Mouse (Mus musculus) neural tube, embryonic 10.5 days (tissue): ENCODE data around the gene Fam163a.
A peak's percentile ranks its signal among the peaks of the same experiment; 100 is the strongest.
"Not testable (repeated sequence)": the region's sequence is repeated elsewhere in the genome, so short reads cannot be mapped to it uniquely, and the experiment has no call there.

ENCODE experiments used
- DNase-seq: peaks from one replicate; pipeline ENCODE4 v3.0.0-alpha.2; 2017; ENCODE audit warnings: low spot score; ENCODE audit errors: extremely low spot score

The Fam163a gene

GRCm38 (mm10) chr1:156085770-156086169, 119.1 kb downstream of the Fam163a start:
- DNase-seq: peak; percentile 42

GRCm38 (mm10) chr1:156084603-156085002, 120.2 kb downstream of the Fam163a start:
- DNase-seq: no peak

GRCm38 (mm10) chr1:156077655-156078054, 127.2 kb downstream of the Fam163a start:
- DNase-seq: no peak

DNA sequence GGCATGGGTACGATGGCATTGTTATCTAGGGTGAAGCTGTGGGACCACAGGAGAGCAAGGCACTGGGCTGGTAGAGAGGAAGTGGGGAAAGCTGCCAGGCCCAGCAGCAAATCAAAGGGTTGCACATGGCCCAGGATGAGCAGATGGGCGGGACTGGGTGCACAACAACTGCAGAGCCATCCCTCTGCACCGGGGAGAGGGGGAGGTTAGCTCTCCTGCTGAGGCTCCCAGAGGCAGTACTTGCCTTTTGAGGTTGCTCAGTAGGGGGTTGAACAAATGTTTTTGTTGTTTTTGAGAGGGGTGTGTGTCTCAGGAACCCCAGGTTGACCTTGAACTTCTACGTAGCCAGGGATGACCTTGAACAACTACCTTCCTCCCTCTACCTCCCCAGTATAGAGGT, 128.4 kb downstream of the Fam163a start:
- no peak for DNase-seq

DNA sequence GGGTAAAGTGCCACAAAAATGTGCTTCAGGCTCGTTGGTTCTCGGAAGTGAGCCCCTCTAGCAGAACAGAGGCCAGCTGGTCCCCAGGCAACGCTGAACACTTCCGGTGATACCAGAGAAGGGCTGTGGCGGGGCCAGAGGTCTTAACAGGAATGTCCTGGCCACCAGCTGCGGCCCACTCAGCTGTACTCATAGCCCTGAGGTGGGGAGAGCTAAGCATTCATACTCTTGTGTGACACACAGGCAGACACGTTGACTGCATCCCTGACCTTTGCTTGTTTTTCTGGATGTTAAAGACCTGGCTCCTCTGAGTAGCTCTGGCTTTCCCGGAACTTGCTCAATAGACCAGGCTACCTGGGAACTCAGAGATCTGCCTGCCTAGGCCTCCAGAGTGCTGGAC, 130.3 kb downstream of the Fam163a start:
- DNase-seq: peak; percentile 55

GRCm38 (mm10) chr1:156073169-156073821, 131.5 kb downstream of the Fam163a start:
- DNase-seq: no peak

- no peak for DNase-seq
Measured at GRCm38 (mm10) chr1:156070106-156070505, 134.7 kb downstream of the Fam163a start.

- no peak for DNase-seq
Measured at GRCm38 (mm10) chr1:156066133-156066532, 138.7 kb downstream of the Fam163a start.

- no peak for DNase-seq
Measured at GRCm38 (mm10) chr1:156062193-156062592, 142.6 kb downstream of the Fam163a start.

- no peak for DNase-seq
Measured at GRCm38 (mm10) chr1:156058207-156058606, 146.6 kb downstream of the Fam163a start.

GRCm38 (mm10) chr1:156046688-156047087, 158.1 kb downstream of the Fam163a start:
- no peak for DNase-seq

DNA sequence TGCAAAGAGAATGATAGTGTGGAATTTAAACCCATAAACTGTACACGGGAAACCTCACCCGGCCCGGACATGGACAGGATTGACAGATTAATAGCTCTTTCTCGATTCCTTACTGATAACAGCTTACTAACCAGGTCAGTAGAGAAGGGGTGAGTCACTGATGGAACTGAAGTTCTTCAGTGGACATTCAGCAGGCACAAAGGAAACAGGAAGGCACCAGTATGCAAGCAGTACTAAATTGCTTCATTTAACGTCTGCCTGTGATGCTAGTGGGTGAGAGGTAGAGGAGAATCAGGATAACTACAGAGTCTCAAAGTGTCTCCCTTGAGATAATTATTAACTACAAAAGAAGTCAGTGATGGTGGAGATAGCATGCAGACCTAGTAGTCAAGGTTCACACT, 160.6 kb downstream of the Fam163a start:
- DNase-seq: no peak

GRCm38 (mm10) chr1:156043027-156043426, 161.8 kb downstream of the Fam163a start:
- DNase-seq: no peak

DNA sequence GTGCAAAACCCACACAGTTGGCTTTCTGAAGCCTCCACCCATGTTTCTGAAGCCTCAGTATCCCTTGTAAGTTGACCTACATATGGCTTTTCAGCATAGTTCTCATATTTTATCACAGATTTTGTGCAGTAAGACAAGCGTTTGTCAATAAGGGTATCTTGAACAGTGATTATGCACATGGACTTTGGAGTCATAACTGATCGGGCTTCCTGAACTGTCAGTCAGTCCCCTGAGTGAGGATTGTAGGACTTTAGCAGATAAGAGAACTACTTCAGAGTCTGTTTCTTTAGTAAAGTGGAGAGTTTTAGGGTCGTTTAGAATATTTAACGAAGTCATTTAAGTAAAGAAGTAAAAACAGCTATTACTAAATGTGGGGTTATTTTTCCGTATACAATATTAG, 162.3 kb downstream of the Fam163a start:
- no peak for DNase-seq

DNA sequence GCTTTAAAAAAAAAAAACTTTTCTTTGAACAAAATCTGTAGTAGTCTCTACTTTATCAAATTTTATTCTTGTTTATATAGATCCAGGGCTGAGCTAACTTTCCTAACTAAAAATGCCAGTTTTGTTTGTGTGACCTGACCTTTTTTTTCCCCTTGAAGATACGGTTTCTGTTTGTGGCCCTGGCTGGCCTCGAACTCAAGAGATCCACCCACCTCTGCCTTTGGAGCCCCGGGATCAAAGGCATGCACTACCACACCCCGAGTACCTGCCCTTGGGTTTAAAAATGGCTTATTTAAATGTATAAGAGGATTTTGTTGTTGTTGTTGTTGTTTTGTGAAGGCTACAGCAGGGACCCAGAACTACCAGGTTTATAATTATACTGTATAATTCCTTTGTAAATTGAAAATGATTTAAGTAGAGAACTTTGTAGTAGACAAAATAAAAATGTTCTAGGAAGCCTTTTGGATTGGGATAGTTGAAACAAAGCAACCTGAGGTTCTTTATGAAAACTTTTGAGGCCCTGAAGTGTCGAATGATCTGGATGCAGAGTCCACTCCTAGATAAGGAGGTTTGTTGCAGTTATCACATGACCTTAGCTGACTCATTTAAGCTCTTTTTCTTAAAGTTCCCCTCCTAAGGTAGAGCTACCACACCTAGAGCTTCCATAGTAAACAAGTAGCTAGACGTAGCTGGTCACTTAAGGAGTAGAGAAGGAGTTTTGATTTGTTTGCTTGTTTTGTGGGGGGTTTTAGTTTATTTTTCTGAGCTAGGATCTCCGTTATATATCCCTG, 163.2 kb downstream of the Fam163a start:
- DNase-seq: no peak

DNA sequence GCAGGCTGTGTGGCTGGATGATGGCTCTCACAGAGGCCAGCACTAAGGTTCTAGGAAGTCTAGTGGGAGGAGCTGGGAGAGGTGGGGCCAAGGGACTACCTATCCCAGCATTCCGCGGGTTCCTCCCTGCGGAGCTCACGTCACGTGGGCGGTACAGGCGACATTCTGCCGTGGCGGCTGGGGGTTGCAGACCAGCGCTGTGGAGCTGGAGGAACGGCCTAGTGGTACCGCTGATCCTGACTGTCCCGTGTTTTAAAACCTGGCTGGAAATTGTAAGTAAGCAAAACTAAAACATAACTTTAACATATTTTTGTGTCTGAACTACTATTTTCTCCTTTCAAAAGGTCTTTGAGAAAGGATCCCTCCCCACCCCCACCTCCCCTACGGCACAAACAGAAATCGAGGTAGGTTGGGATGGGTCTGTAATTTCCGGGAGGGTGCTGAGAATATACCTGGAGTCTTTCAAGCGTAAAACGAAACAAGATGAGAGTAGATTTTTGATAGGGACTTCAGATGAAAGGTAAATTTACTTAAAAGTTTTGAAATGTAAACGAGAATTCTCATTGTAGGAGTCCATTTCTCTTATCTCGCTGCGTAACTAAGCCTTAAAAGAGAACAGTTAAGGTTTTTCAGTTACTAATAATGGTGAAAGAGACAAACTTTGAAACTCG, 164.0 kb downstream of the Fam163a start:
- peak; percentile 89 for DNase-seq

DNA sequence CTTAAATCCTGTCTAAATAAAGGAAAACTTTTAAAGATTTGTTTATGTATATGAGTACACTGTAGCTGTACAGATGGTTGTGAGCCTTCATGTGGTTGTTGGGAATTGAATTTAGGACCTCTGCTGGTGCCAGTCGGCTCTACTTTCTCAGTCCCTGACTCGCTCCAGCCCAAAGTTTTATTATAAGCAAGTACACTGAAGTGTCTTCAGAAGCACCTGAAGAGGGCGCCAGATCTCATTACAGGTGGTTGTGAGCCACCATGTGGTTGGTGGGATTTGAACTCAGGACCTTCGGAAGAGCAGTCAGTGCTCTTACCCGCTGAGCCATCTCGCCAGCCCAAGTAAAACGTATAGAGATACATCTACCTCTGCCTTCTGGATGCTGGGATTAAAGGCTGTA, 164.8 kb downstream of the Fam163a start:
- DNase-seq: not testable (repeated sequence)

- DNase-seq: no peak
Measured at GRCm38 (mm10) chr1:156037144-156037583, 167.7 kb downstream of the Fam163a start.

GRCm38 (mm10) chr1:156035930-156036737, 168.7 kb downstream of the Fam163a start, which contains the start of gene Tor1aip1:
Gene Tor1aip1, minus strand, starts transcription at chr1:156036480.
- DNase-seq: peak; percentile 96

DNA sequence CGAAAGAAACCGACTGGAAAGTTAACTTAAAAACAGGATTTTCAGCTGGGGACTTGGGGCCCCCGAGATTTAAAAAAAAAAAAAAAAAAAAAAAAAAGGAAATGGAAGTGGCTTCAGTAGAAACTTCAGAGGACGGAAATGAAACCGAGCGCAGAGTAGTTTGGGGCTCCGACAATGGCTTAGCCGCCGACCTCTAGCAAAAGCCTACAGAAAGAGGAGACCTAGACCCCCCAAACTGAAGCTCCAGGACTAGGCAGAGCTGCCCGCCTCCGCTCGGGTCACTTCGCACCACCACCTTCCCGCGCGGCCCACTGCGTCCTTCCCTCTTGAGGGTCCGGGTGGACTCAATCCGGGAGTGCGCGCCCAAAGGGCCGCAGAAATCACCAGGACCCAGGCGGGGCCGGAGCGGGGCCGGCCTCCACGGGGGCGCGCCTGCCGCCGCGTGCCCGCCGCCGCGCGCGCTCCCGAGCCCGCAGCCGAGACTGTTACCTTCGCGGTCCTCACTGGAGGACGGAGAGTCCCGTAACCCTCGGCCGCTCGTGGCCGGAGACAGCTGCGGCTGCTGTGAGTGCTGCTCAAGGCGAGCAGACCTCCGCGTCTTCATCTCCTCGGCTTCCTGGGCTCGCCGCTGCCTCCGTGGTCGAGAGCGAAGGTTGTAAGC, 169.4 kb downstream of the Fam163a start, which contains the start of gene Tor1aip2:
Gene Tor1aip2 (plus strand): TSS at position 135 of the 661 bp plus-strand sequence.
- DNase-seq: peak; percentile 93

GRCm38 (mm10) chr1:156034661-156035060, 170.2 kb downstream of the Fam163a start:
- DNase-seq: no peak
